Comparison of ENCODE assay signal across 16 mouse cellular contexts in genomic region chr8:83167932-83168331, GRCm38 (mm10). TPM values are rescaled to one million over a fixed set of nuclear protein-coding genes. Genes with fewer than 3 reads are reported as not detected.
DNase-seq lines count a peak whose midpoint lies in the region; ATAC-seq and TF ChIP-seq lines count a peak whose summit lies in the region.
"Had no signal": no experiment of that assay in that cellular context is flagged by ENCODE, and none has a peak within 500 bp of the region (broad histone marks: within the 10 kb centered on the region; RNA-seq: fewer than 3 reads in every experiment).

No protein-coding gene starts in this region.

- 19% methylated on average over 3 of the region's 3 CpGs for WGBS in cerebellum, adult 2 months
- WGBS in hindbrain, embryonic 11.5 days = 34% methylated on average over 3 of the region's 3 CpGs
- WGBS in midbrain, embryonic 14.5 days = 25% methylated on average over 3 of the region's 3 CpGs
- WGBS in limb, embryonic 10.5 days = 39% methylated on average over 3 of the region's 3 CpGs

- peak overlapping the region; percentile 74 for H3K4me2 ChIP-seq in hindbrain, embryonic 11.5 days (replicated peaks; ENCODE audit: low read depth, low read length)
- peak overlapping the region; percentile 67 for H3K4me2 ChIP-seq in midbrain, embryonic 14.5 days (ENCODE audit: low read length)
- H3K4me2 ChIP-seq: heart, embryonic 12.5 days; limb, embryonic 15.5 days had no signal

- TF ChIP-seq CTCF in cerebellum, adult 2 months (IDR thresholded peaks at IDR 0.05; ENCODE audit: borderline replicate concordance, insufficient read depth, low read depth, low read length) = no peak
- TF ChIP-seq CTCF in cortical plate, adult 2 months (IDR thresholded peaks at IDR 0.05; ENCODE audit: extremely low read depth, insufficient read depth, low read length) = no peak

- no peaks in the 10 kb centered on the region for H3K4me1 ChIP-seq in cerebellum, adult 2 months (ENCODE audit: control insufficient read depth, insufficient read depth, low read length)
- H3K4me1 ChIP-seq in cortical plate, adult 2 months (ENCODE audit: control insufficient read depth, insufficient read depth, low read length) = peaks cover 4% of the 10 kb centered on the region; the same call in 1 of the 2 replicates
- 0 out of 2 replicates have a peak, but pooled peaks cover 2% of the 10 kb centered on the region for H3K4me1 ChIP-seq in hindbrain, embryonic 11.5 days (replicated peaks; ENCODE audit: control insufficient read depth, insufficient read depth, low read length)
- peaks cover 25% of the 10 kb centered on the region for H3K4me1 ChIP-seq in midbrain, embryonic 14.5 days (ENCODE audit: control insufficient read depth, insufficient read depth, low read length)
- H3K4me1 ChIP-seq in limb, embryonic 10.5 days = peaks cover 13% of the 10 kb centered on the region; the same call in 1 of the 2 replicates

- no peak for DNase-seq in cerebellum, adult 2 months
- DNase-seq in cerebellum, adult 18-20 months = no peak
- DNase-seq in hindbrain, embryonic 11.5 days (ENCODE audit: low spot score) = no peak
- DNase-seq in midbrain, embryonic 14.5 days = no peak
- no peak for DNase-seq in embryo, embryonic 10.5 days (ENCODE audit: low spot score)
- DNase-seq in urinary bladder, postnatal 36 days (ENCODE audit: low spot score in 2 of 2) = no peak
- DNase-seq in limb, embryonic 10.5 days (ENCODE audit: low spot score) = no peak
- DNase-seq: adrenal gland, postnatal 14 days; embryo, embryonic 11 days; gastrocnemius, postnatal 10 days; kidney, postnatal 10 days; lung, embryonic 14.5 days had no signal

- H3K9me3 ChIP-seq in hindbrain, embryonic 11.5 days (ENCODE audit: control insufficient read depth, low read length) = no peaks in the 10 kb centered on the region
- H3K9me3 ChIP-seq in midbrain, embryonic 14.5 days (ENCODE audit: control insufficient read depth, low read length) = no peaks in the 10 kb centered on the region
- H3K9me3 ChIP-seq in limb, embryonic 10.5 days (replicated peaks) = no peaks in the 10 kb centered on the region
- H3K9me3 ChIP-seq: heart, embryonic 12.5 days; limb, embryonic 15.5 days had no signal

- H3K27ac ChIP-seq in cerebellum, adult 2 months (ENCODE audit: insufficient read depth, low read length) = no peak overlapping the region
- no peak overlapping the region for H3K27ac ChIP-seq in cortical plate, adult 2 months (ENCODE audit: insufficient read depth, low read length)
- H3K27ac ChIP-seq in hindbrain, embryonic 11.5 days (ENCODE audit: low read depth, low read length) = no peak overlapping the region
- H3K27ac ChIP-seq in midbrain, embryonic 14.5 days (replicated peaks; ENCODE audit: low read depth, low read length) = no peak overlapping the region
- no peak overlapping the region for H3K27ac ChIP-seq in limb, embryonic 10.5 days
- H3K27ac ChIP-seq: limb, embryonic 15.5 days had no signal

- H3K27me3 ChIP-seq in cerebellum, adult 2 months (ENCODE audit: control insufficient read depth, insufficient read depth, low read length) = no peaks in the 10 kb centered on the region
- no peaks in the 10 kb centered on the region for H3K27me3 ChIP-seq in hindbrain, embryonic 11.5 days (ENCODE audit: control insufficient read depth, insufficient read depth, low read length)
- no peaks in the 10 kb centered on the region for H3K27me3 ChIP-seq in midbrain, embryonic 14.5 days (ENCODE audit: control insufficient read depth, insufficient read depth, low read length)
- peaks cover 8% of the 10 kb centered on the region; the same call in 1 of the 2 replicates for H3K27me3 ChIP-seq in limb, embryonic 10.5 days (ENCODE audit: low read depth, poor library complexity, severe bottlenecking)

- no peak for TF ChIP-seq POLR2A in cerebellum, adult 2 months (IDR thresholded peaks at IDR 0.05; ENCODE audit: borderline replicate concordance, insufficient read depth, low read length)
- no peak for TF ChIP-seq POLR2A in cortical plate, adult 2 months (IDR thresholded peaks at IDR 0.05; ENCODE audit: extremely low read depth, insufficient read depth, low read length)

- H3K9ac ChIP-seq in hindbrain, embryonic 11.5 days (ENCODE audit: low read depth, low read length) = no peak overlapping the region
- peak overlapping the region; percentile 36; the same call in 1 of the 2 replicates for H3K9ac ChIP-seq in midbrain, embryonic 14.5 days (replicated peaks; ENCODE audit: low read length)
- H3K9ac ChIP-seq: heart, embryonic 12.5 days; limb, embryonic 15.5 days; lung, embryonic 14.5 days had no signal

- no peaks in the 10 kb centered on the region for H3K36me3 ChIP-seq in hindbrain, embryonic 11.5 days (ENCODE audit: control insufficient read depth, insufficient read depth, low read length)
- H3K36me3 ChIP-seq in midbrain, embryonic 14.5 days (ENCODE audit: control insufficient read depth, insufficient read depth, low read length) = no peaks in the 10 kb centered on the region
- no peaks in the 10 kb centered on the region for H3K36me3 ChIP-seq in limb, embryonic 10.5 days
- H3K36me3 ChIP-seq: heart, embryonic 12.5 days; limb, embryonic 15.5 days had no signal

- no peak for ATAC-seq in hindbrain, embryonic 11.5 days (ENCODE audit: low FRiP score)
- ATAC-seq in midbrain, embryonic 14.5 days (ENCODE audit: low FRiP score, low TSS enrichment) = no peak

- H3K4me3 ChIP-seq in cerebellum, adult 2 months (replicated peaks; ENCODE audit: insufficient read depth, low read depth, low read length) = peak overlapping the region; percentile 45
- peak overlapping the region; percentile 62; the same call in 1 of the 2 replicates for H3K4me3 ChIP-seq in cortical plate, adult 2 months (ENCODE audit: insufficient read depth, low read length)
- H3K4me3 ChIP-seq in hindbrain, embryonic 11.5 days (ENCODE audit: low read depth, low read length) = peak overlapping the region; percentile 86; the same call in 1 of the 2 replicates
- peak overlapping the region; percentile 89 for H3K4me3 ChIP-seq in midbrain, embryonic 14.5 days (replicated peaks; ENCODE audit: low read depth, low read length)
- no peak overlapping the region for H3K4me3 ChIP-seq in limb, embryonic 10.5 days
- H3K4me3 ChIP-seq: erythroblast, embryonic 14.5 days; heart, embryonic 12.5 days; limb, embryonic 15.5 days had no signal

RNA-seq across cellular contexts. Expression of gene Gm10645, which starts 2.0 kb away (rescaled TPM):
- polyA plus RNA-seq in cerebellum, adult 2 months (2012; rRNA removed) = 1.4 and 1.6 TPM in 2 replicates
- polyA plus RNA-seq in cortical plate, adult 2 months (2012; rRNA removed) = 2.9 and 3.4 TPM in 2 replicates
- polyA plus RNA-seq in hindbrain, embryonic 11.5 days (2014; fragmentation: Nextera tagmentation; extraction: Ambion mirVana) = 6.3 and 8.5 TPM in 2 replicates
- 9.3 and 13.1 TPM in 2 replicates for polyA plus RNA-seq in midbrain, embryonic 14.5 days (2014; fragmentation: Nextera tagmentation; extraction: Ambion mirVana)
- polyA plus RNA-seq in limb, embryonic 10.5 days (2016; fragmentation: Nextera tagmentation; extraction: Ambion mirVana) = 0.60 and 1.3 TPM in 2 replicates
- polyA plus RNA-seq: erythroblast, embryonic 14.5 days had no signal

RNA-seq across cellular contexts. Expression of gene Tbc1d9, which starts 2.8 kb away (rescaled TPM):
- 79.8 and 89.8 TPM in 2 replicates for polyA plus RNA-seq in cerebellum, adult 2 months (2012; rRNA removed)
- polyA plus RNA-seq in cortical plate, adult 2 months (2012; rRNA removed) = 49.2 and 49.9 TPM in 2 replicates
- polyA plus RNA-seq in hindbrain, embryonic 11.5 days (2014; fragmentation: Nextera tagmentation; extraction: Ambion mirVana) = 12.8 and 14.8 TPM in 2 replicates
- 21.7 and 22.1 TPM in 2 replicates for polyA plus RNA-seq in midbrain, embryonic 14.5 days (2014; fragmentation: Nextera tagmentation; extraction: Ambion mirVana)
- polyA plus RNA-seq in limb, embryonic 10.5 days (2016; fragmentation: Nextera tagmentation; extraction: Ambion mirVana) = 1.1 and 1.7 TPM in 2 replicates
- polyA plus RNA-seq: erythroblast, embryonic 14.5 days had no signal
